Mouse (Mus musculus) C2C12 (cell line): ENCODE results near the gene Scrt2.

Experiments
- CEBPB ChIP-seq: IDR thresholded peaks from one replicate; pipeline ENCODE4 v1.6.1; 2011; ENCODE audit warnings: low read depth, mild to moderate bottlenecking, control low read depth, moderate library complexity
- CTCF ChIP-seq: IDR thresholded peaks from one replicate; pipeline ENCODE4 v1.5.1; 2011; ENCODE audit not compliant: control insufficient read depth, insufficient read depth, insufficient read length
- FOSL1 ChIP-seq: IDR thresholded peaks from one replicate; pipeline ENCODE4 v1.8.0; 2011; ENCODE audit warnings: mild to moderate bottlenecking, low read length; ENCODE audit not compliant: poor library complexity, insufficient read depth, severe bottlenecking
- MAX ChIP-seq: IDR thresholded peaks from one replicate; pipeline ENCODE4 v1.6.1; 2011; ENCODE audit warnings: mild to moderate bottlenecking, control low read depth
- MYOD1 ChIP-seq: IDR thresholded peaks from one replicate; pipeline ENCODE4 v1.6.1; 2011; ENCODE audit warnings: low read depth; ENCODE audit not compliant: control insufficient read depth, insufficient read length
- MYOG ChIP-seq: IDR thresholded peaks from one replicate; pipeline ENCODE4 v1.6.1; 2011; ENCODE audit not compliant: control insufficient read depth, insufficient read length; ENCODE audit errors: extremely low read depth
- USF1 ChIP-seq: IDR thresholded peaks from one replicate; pipeline ENCODE4 v1.6.1; 2011; ENCODE audit warnings: low read depth, mild to moderate bottlenecking, control low read depth, moderate library complexity

GRCm38 (mm10) chr2:152082456-152083285, 1.3 kb downstream of the Scrt2 start:
- TF ChIP-seq CTCF (no peak), FOSL1 (no peak), MYOD1 (no peak), CEBPB (no peak), USF1 (no peak), MAX (no peak), MYOG (no peak)
